Mouse (Mus musculus) heart, postnatal 0 days (tissue): Measurements from ENCODE around the gene Vasn.

Experiments
- CTCF ChIP-seq: IDR thresholded peaks from 2 replicates; pipeline ENCODE4 v1.5.1; 2016; ENCODE audit warnings: antibody characterized with exemption, control low read depth, low read depth
- EP300 ChIP-seq: IDR thresholded peaks from 2 replicates; pipeline ENCODE4 v1.6.1; 2016; ENCODE audit warnings: antibody characterized with exemption, low read depth

DNA sequence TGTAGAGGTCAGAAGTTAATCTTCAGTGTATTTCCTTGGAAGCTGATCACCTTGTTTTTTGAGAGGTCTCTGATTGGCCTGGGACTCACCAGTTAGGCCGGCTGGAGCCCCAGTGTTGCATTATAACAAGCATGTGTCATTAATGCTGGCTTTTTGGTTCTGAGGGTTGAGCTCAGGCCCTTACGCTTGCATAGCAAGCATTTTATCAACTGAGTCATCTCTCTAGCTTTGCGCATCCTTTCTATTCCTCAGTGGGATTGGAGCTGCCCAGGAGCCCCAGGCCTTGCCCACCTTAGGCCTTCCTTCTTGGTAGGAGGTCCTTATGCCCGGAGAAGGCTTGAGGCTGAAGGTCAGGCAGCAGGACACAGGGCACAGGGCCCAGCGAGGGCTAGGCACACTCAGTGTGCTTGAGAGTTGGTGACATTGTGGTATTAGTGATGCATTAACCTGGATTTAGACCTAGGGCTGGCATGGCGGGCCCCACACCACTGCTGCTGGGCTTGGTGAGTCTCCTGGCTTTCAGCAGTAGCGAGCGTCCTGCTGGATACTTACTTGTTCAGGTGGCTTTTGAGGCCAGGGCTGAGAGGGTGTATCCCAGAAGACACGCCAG is 38.9 kb upstream of the Vasn start:
- TF ChIP-seq EP300: no peak
- TF ChIP-seq CTCF: no peak
